ENCODE assay signal across 20 mouse cellular contexts in the genomic region with DNA sequence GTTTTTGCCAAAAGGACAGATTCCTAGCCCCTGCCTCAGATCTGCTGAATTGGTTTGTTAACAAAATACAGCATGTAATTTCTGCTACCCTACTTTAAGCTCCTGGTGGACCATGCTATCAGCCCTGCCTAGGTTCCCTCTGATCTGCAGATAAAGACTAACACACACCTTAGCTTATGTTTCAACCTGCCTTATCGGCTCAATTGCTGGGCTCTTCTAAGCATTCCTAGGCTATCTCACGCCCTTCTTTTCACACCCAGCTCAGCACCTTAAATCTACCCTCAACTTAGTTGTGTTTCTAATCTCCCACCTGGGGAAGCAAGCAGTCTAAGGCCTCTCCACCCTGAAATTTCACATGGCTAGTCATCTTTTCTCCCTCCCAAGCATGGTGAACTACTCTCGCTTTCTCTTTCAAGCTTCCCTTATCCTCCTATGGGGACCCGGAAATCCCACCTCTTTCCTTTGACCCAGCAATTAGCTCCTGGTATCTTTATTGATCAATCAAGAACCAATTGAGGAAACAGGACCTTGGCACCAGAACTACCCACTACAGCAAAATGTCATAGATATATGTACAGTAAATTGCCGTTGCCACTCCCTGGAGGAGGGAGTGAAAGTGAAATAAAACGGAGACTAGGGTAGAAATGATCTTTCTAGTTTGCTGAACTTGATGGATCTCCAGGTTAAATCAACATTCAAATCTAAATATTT.
DNase-seq lines count a peak whose midpoint lies in the region; ATAC-seq lines count a peak whose summit lies in the region.
"Had no signal": no experiment of that assay in that cellular context is flagged by ENCODE, and none has a peak within 500 bp of the region (broad histone marks: within the 10 kb centered on the region; RNA-seq: fewer than 3 reads in every experiment).

No protein-coding gene starts in this region.

- peak; percentile 67 for ATAC-seq in intestine, embryonic 15.5 days
- ATAC-seq in intestine, embryonic 16.5 days: peak; percentile 81
- ATAC-seq in kidney, embryonic 14.5 days (ENCODE audit: low FRiP score, low TSS enrichment): no peak
- ATAC-seq: activated CD4-positive, CD25-positive, alpha-beta regulatory T cell, adult 4 months; forebrain, embryonic 13.5 days; forebrain, embryonic 15.5 days; Patski had no signal

- no peak overlapping the region for H3K4me3 ChIP-seq in intestine, embryonic 15.5 days (replicated peaks)
- H3K4me3 ChIP-seq in intestine, embryonic 16.5 days (ENCODE audit: low read length): no peak overlapping the region
- H3K4me3 ChIP-seq in kidney, embryonic 14.5 days (ENCODE audit: low read length): no peak overlapping the region
- H3K4me3 ChIP-seq: embryonic facial prominence, embryonic 10.5 days; embryonic facial prominence, embryonic 12.5 days; forebrain, embryonic 13.5 days; forebrain, embryonic 15.5 days had no signal

- no peaks in the 10 kb centered on the region for H3K4me1 ChIP-seq in intestine, embryonic 15.5 days (replicated peaks)
- H3K4me1 ChIP-seq in intestine, embryonic 16.5 days (ENCODE audit: control insufficient read depth, insufficient read depth, low read length): no peaks in the 10 kb centered on the region
- H3K4me1 ChIP-seq in kidney, embryonic 14.5 days (ENCODE audit: control insufficient read depth, insufficient read depth, low read length): 0 out of 2 replicates have a peak, but pooled peaks cover 3% of the 10 kb centered on the region
- H3K4me1 ChIP-seq: embryonic facial prominence, embryonic 10.5 days; embryonic facial prominence, embryonic 12.5 days; forebrain, embryonic 13.5 days; forebrain, embryonic 15.5 days had no signal

- DNase-seq in large intestine, adult 2 months (ENCODE audit: low read depth, low spot score): peak; percentile 43
- no peak for DNase-seq in Muller cell, postnatal 12 days (ENCODE audit: inconsistent ontology term)
- DNase-seq in heart, postnatal 4 days: no peak
- DNase-seq: adrenal gland, adult 8-10 months; adrenal gland, postnatal 14 days; adrenal gland, postnatal 36 days; cerebellum, adult 11-12 months; cerebellum, adult 2 months; cerebellum, adult 9-10 months; cerebellum, postnatal 10 days; cerebellum, postnatal 25 days had no signal

- WGBS in intestine, embryonic 15.5 days: 68% methylated on average over 6 of the region's 6 CpGs
- 63% methylated on average over 6 of the region's 6 CpGs for WGBS in intestine, embryonic 16.5 days
- WGBS in large intestine, adult 2 months: 35% methylated on average over 6 of the region's 6 CpGs
- WGBS in kidney, embryonic 14.5 days: 75% methylated on average over 6 of the region's 6 CpGs

- H3K9ac ChIP-seq in intestine, embryonic 15.5 days: no peak overlapping the region
- H3K9ac ChIP-seq in intestine, embryonic 16.5 days (ENCODE audit: low read depth, low read length): no peak overlapping the region
- no peak overlapping the region for H3K9ac ChIP-seq in kidney, embryonic 14.5 days (ENCODE audit: low read depth, low read length)
- H3K9ac ChIP-seq: embryonic facial prominence, embryonic 12.5 days; forebrain, embryonic 13.5 days; forebrain, embryonic 15.5 days had no signal

- no peaks in the 10 kb centered on the region for H3K36me3 ChIP-seq in intestine, embryonic 15.5 days
- H3K36me3 ChIP-seq in intestine, embryonic 16.5 days (ENCODE audit: control insufficient read depth, insufficient read depth, low read length): no peaks in the 10 kb centered on the region
- H3K36me3 ChIP-seq in kidney, embryonic 14.5 days (ENCODE audit: control insufficient read depth, insufficient read depth, low read length): no peaks in the 10 kb centered on the region
- H3K36me3 ChIP-seq: embryonic facial prominence, embryonic 10.5 days; embryonic facial prominence, embryonic 12.5 days; forebrain, embryonic 15.5 days had no signal

- no peak overlapping the region for H3K27ac ChIP-seq in intestine, embryonic 15.5 days
- no peak overlapping the region for H3K27ac ChIP-seq in intestine, embryonic 16.5 days (ENCODE audit: low read length)
- H3K27ac ChIP-seq in kidney, embryonic 14.5 days (ENCODE audit: low read depth, low read length): no peak overlapping the region
- H3K27ac ChIP-seq: embryonic facial prominence, embryonic 10.5 days; embryonic facial prominence, embryonic 12.5 days; forebrain, embryonic 13.5 days; forebrain, embryonic 15.5 days had no signal

- no peaks in the 10 kb centered on the region for H3K9me3 ChIP-seq in intestine, embryonic 15.5 days
- H3K9me3 ChIP-seq in intestine, embryonic 16.5 days (ENCODE audit: control insufficient read depth, low read length): no peaks in the 10 kb centered on the region
- no peaks in the 10 kb centered on the region for H3K9me3 ChIP-seq in kidney, embryonic 14.5 days (ENCODE audit: control insufficient read depth, low read length)
- H3K9me3 ChIP-seq: embryonic facial prominence, embryonic 10.5 days; embryonic facial prominence, embryonic 12.5 days; forebrain, embryonic 13.5 days; forebrain, embryonic 15.5 days had no signal

- H3K27me3 ChIP-seq in intestine, embryonic 15.5 days (replicated peaks): no peaks in the 10 kb centered on the region
- no peaks in the 10 kb centered on the region for H3K27me3 ChIP-seq in intestine, embryonic 16.5 days (replicated peaks; ENCODE audit: control insufficient read depth, insufficient read depth, low read length)
- no peaks in the 10 kb centered on the region for H3K27me3 ChIP-seq in kidney, embryonic 14.5 days (ENCODE audit: control insufficient read depth, insufficient read depth, low read length)
- H3K27me3 ChIP-seq: embryonic facial prominence, embryonic 12.5 days; forebrain, embryonic 13.5 days; forebrain, embryonic 15.5 days; Patski had no signal

- H3K4me2 ChIP-seq in intestine, embryonic 15.5 days (replicated peaks): no peak overlapping the region
- H3K4me2 ChIP-seq in intestine, embryonic 16.5 days (ENCODE audit: low read depth, low read length): no peak overlapping the region
- H3K4me2 ChIP-seq in kidney, embryonic 14.5 days (replicated peaks; ENCODE audit: low read depth, low read length): no peak overlapping the region
- H3K4me2 ChIP-seq: embryonic facial prominence, embryonic 12.5 days; forebrain, embryonic 13.5 days; forebrain, embryonic 15.5 days had no signal
